Mouse (Mus musculus): ENCODE results near the gene Nop9.
A peak's percentile ranks its signal among the peaks of the same experiment; 100 is the strongest.

DNA sequence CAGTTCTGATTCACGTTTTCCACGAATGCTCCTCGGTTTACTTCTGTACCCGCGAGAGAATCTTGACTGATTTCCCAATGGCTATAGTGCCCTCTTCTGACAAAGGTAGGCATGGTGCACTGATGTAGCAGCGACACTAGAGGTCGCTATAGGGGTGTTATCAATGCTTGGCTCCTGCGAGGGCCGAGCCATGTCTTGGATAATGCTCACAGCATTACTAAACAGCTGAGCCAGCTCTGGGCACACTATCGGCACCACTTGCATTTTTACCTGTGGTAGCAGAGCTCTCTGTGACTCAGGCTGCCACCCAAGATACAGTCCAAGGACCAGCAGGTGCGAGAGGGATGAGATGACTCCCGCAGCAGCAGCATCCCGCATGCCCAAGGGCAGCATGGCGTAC, 35.8 kb downstream of the Nop9 start:
- TF ChIP-seq CTCF (IDR thresholded peaks at IDR 0.05; ENCODE audit: borderline replicate concordance, insufficient read depth, low read length), result peak; percentile 87
- TF ChIP-seq POLR2A (IDR thresholded peaks at IDR 0.05; ENCODE audit: low read depth, low read length), result 0 out of 2 replicates have a peak, but pooled peaks have one; percentile 22
